Mouse (Mus musculus): ENCODE measurements around the gene AW549877. TPM values are rescaled to one million over a fixed set of nuclear protein-coding genes. Genes with fewer than 3 reads are reported as not detected.

AW549877 gene
- polyA plus RNA-seq, 1 experiment from 2014 or later, result 37.5 TPM

DNA sequence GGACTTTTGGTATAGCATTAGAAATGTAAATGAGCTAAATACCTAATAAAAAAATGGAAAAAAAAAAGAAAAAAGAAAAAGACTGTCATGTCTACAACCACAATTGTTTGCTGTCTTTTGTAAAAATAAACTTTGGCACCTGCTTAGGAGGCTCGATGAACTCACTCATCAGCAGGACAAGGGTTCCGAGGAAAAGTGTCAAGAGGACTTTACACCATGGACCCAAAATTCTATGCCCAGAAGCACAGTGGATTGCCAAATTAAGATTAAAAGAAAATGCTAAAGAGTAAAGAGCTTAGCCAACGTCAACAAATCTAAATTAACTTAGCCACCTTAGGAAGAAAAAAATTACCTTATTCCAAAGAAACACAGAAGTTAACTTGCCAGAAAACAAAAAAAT is 59.5 kb downstream of the AW549877 start:
- no peak overlapping the region for H3K9ac ChIP-seq (ENCODE audit: low read length)
- WGBS, result 87% methylated on average over 3 of the region's 3 CpGs
- no peaks in the 10 kb centered on the region for H3K4me1 ChIP-seq (ENCODE audit: control insufficient read depth, insufficient read depth, low read length)
- H3K9me3 ChIP-seq (ENCODE audit: control insufficient read depth, low read length), result no peaks in the 10 kb centered on the region
- H3K36me3 ChIP-seq (ENCODE audit: control insufficient read depth, insufficient read depth, low read length), result no peaks in the 10 kb centered on the region
- no peaks in the 10 kb centered on the region for H3K27me3 ChIP-seq (ENCODE audit: control insufficient read depth, insufficient read depth, low read length)
- no peak overlapping the region for H3K4me3 ChIP-seq (ENCODE audit: low read depth, low read length)
- no peak for DNase-seq (ENCODE audit: low spot score)
- H3K4me2 ChIP-seq (ENCODE audit: low read depth, severe bottlenecking), result no peak overlapping the region
- ATAC-seq (ENCODE audit: insufficient number of reproducible peaks, low FRiP score, low TSS enrichment, low read depth), result no peak
- no peak overlapping the region for H3K27ac ChIP-seq (replicated peaks; ENCODE audit: low read depth, low read length)

DNA sequence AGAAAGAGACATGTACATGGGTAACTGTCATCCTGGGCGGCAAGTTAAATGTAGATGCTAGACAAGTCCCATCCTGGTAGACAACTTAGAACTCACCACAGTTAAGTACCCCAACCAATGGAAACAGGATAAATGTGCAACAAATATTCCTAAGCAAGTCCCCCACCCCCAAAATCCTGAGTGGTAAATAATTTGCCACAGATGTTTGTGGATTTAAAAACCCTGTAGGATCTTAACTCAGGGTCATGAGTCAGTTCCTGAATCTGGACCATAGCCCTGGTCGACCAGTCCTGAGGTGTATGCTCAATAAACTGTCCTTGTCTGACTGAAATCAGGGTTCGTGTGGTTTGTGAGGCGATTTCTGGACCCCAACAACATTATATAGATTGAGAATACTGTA is 62.1 kb downstream of the AW549877 start:
- no peaks in the 10 kb centered on the region for H3K27me3 ChIP-seq (ENCODE audit: control insufficient read depth, insufficient read depth, low read length)
- H3K9me3 ChIP-seq (ENCODE audit: control insufficient read depth, low read length), result no peaks in the 10 kb centered on the region
- no peak overlapping the region for H3K27ac ChIP-seq (replicated peaks; ENCODE audit: low read depth, low read length)
- H3K4me3 ChIP-seq (ENCODE audit: low read depth, low read length), result no peak overlapping the region
- 81% methylated on average over 4 of the region's 4 CpGs for WGBS
- no peaks in the 10 kb centered on the region for H3K36me3 ChIP-seq (ENCODE audit: control insufficient read depth, insufficient read depth, low read length)
- H3K9ac ChIP-seq (ENCODE audit: low read length), result no peak overlapping the region
- no peak overlapping the region for H3K4me2 ChIP-seq (ENCODE audit: low read depth, severe bottlenecking)
- no peak for DNase-seq (ENCODE audit: low spot score)
- ATAC-seq (ENCODE audit: insufficient number of reproducible peaks, low FRiP score, low TSS enrichment, low read depth), result no peak
- H3K4me1 ChIP-seq (ENCODE audit: control insufficient read depth, insufficient read depth, low read length), result no peaks in the 10 kb centered on the region

Other genes starting within 250 kb of the AW549877 start
- 4.7 and 6.2 TPM in 2 replicates for gene Fbxo4, start 16.2 kb downstream of the AW549877 start, polyA plus RNA-seq (2014; fragmentation: Nextera tagmentation; extraction: Ambion mirVana)
- gene Oxct1, start 30.6 kb upstream of the AW549877 start, polyA plus RNA-seq (2014; fragmentation: Nextera tagmentation; extraction: Ambion mirVana), result 145 and 156 TPM in 2 replicates